10 mouse cellular contexts compared by ENCODE assay signal in genomic region chr12:80846861-80847268, GRCm38 (mm10). TPM values are rescaled to one million over a fixed set of nuclear protein-coding genes. Genes with fewer than 3 reads are reported as not detected.
DNase-seq lines count a peak whose midpoint lies in the region; ATAC-seq and TF ChIP-seq lines count a peak whose summit lies in the region.
"Had no signal": no experiment of that assay in that cellular context is flagged by ENCODE, and none has a peak within 500 bp of the region (broad histone marks: within the 10 kb centered on the region; RNA-seq: fewer than 3 reads in every experiment).

No protein-coding gene starts in this region.

- no peak overlapping the region for H3K4me2 ChIP-seq in lung, embryonic 14.5 days
- H3K4me2 ChIP-seq in heart, embryonic 16.5 days (ENCODE audit: low read depth, low read length) = no peak overlapping the region
- H3K4me2 ChIP-seq: liver, embryonic 15.5 days had no signal

- H3K9me3 ChIP-seq in lung, embryonic 14.5 days (ENCODE audit: low read depth, low read length) = no peaks in the 10 kb centered on the region
- no peaks in the 10 kb centered on the region for H3K9me3 ChIP-seq in heart, embryonic 16.5 days (replicated peaks; ENCODE audit: control insufficient read depth, low read length)
- H3K9me3 ChIP-seq: liver, embryonic 15.5 days had no signal

- H3K27me3 ChIP-seq in lung, embryonic 14.5 days (ENCODE audit: insufficient read depth, low read length) = no peaks in the 10 kb centered on the region
- H3K27me3 ChIP-seq in heart, embryonic 16.5 days (ENCODE audit: control insufficient read depth, insufficient read depth, low read length) = no peaks in the 10 kb centered on the region
- H3K27me3 ChIP-seq: liver, embryonic 15.5 days had no signal

- no peak overlapping the region for H3K4me3 ChIP-seq in lung, embryonic 14.5 days (ENCODE audit: low read depth, low read length)
- no peak overlapping the region for H3K4me3 ChIP-seq in heart, embryonic 16.5 days (ENCODE audit: low read length)
- H3K4me3 ChIP-seq: liver, embryonic 15.5 days had no signal

- H3K4me1 ChIP-seq in lung, embryonic 14.5 days (ENCODE audit: insufficient read depth) = peaks cover 19% of the 10 kb centered on the region
- H3K4me1 ChIP-seq in heart, embryonic 16.5 days (ENCODE audit: control insufficient read depth, insufficient read depth, low read length) = peaks cover 42% of the 10 kb centered on the region

- peak; percentile 48 for DNase-seq in gastrocnemius, adult 18-20 months (ENCODE audit: low spot score)
- DNase-seq in gastrocnemius, postnatal 4 days (ENCODE audit: low spot score in 2 of 2) = no peak
- peak; percentile 20 for DNase-seq in lung, embryonic 14.5 days
- DNase-seq in lung, postnatal 14 days = no peak
- DNase-seq in layer of hippocampus, postnatal 25 days (ENCODE audit: extremely low spot score in 1 of 2, low spot score in 1 of 2) = no peak
- DNase-seq in frontal cortex, postnatal 36 days (ENCODE audit: low spot score in 2 of 2) = no peak
- DNase-seq: cerebellum, postnatal 25 days had no signal

- H3K36me3 ChIP-seq in lung, embryonic 14.5 days (ENCODE audit: insufficient read depth) = no peaks in the 10 kb centered on the region
- H3K36me3 ChIP-seq in heart, embryonic 16.5 days (ENCODE audit: control insufficient read depth, insufficient read depth) = no peaks in the 10 kb centered on the region; the same call in 1 of the 2 replicates
- H3K36me3 ChIP-seq: liver, embryonic 15.5 days had no signal

- H3K27ac ChIP-seq in lung, embryonic 14.5 days (ENCODE audit: low read depth) = no peak overlapping the region
- H3K27ac ChIP-seq in heart, embryonic 16.5 days (ENCODE audit: low read length) = peak overlapping the region; percentile 2; the same call in 1 of the 2 replicates
- H3K27ac ChIP-seq: liver, embryonic 15.5 days had no signal

- no peak for ATAC-seq in lung, embryonic 14.5 days (ENCODE audit: insufficient read depth)
- ATAC-seq in heart, embryonic 16.5 days (replicated peaks; ENCODE audit: extremely low read depth, insufficient read depth, low FRiP score) = no peak; the same call in 1 of the 2 replicates
- ATAC-seq in neutrophil, adult 5-6 weeks (ENCODE audit: extremely low read depth, insufficient number of reproducible peaks, low FRiP score, poor library complexity, severe bottlenecking) = peak; percentile 90

- 42% methylated on average over 1 of the region's 1 CpGs for WGBS in lung, embryonic 14.5 days
- WGBS in heart, embryonic 16.5 days = 23% methylated on average over 1 of the region's 1 CpGs

- no peak for TF ChIP-seq CTCF in lung, embryonic 14.5 days (IDR thresholded peaks at IDR 0.05; ENCODE audit: low read depth)

- no peak overlapping the region for H3K9ac ChIP-seq in lung, embryonic 14.5 days
- H3K9ac ChIP-seq in heart, embryonic 16.5 days (ENCODE audit: low read length) = 0 out of 2 replicates have a peak overlapping the region, but pooled peaks have one; percentile 17
- H3K9ac ChIP-seq: liver, embryonic 15.5 days had no signal

RNA-seq across cellular contexts. Expression of gene Susd6, which starts 56.6 kb away (rescaled TPM):
- total RNA-seq in gastrocnemius, adult 18-20 months (2021) = 10 to 100 TPM; 39.3 to 43.9 TPM
- 10 to 100 TPM; 32.4 to 32.5 TPM for total RNA-seq in gastrocnemius, postnatal 4 days (2021)
- polyA plus RNA-seq in lung, embryonic 14.5 days (2014; fragmentation: Nextera tagmentation; extraction: Ambion mirVana) = 20.5 and 21.2 TPM in 2 replicates
- polyA plus RNA-seq in heart, embryonic 16.5 days (2015; fragmentation: Nextera tagmentation; extraction: Ambion mirVana) = 18.1 and 19.4 TPM in 2 replicates
- total RNA-seq in neutrophil, adult 5-6 weeks (2017) = 103 and 111 TPM in 2 replicates
- total RNA-seq in layer of hippocampus, postnatal 25 days (2021) = 10 to 100 TPM; 59.9 to 64.5 TPM

Comparison
In these comparisons a context has a peak if more than half of its experiments do, and no peak if none do; other contexts are left out.
1. DNase-seq: peak in gastrocnemius, adult 18-20 months (single experiment) and lung, embryonic 14.5 days (single experiment); none in gastrocnemius, postnatal 4 days (0 of 2), lung, postnatal 14 days (single experiment), layer of hippocampus, postnatal 25 days (0 of 2) and frontal cortex, postnatal 36 days (0 of 2).